Mouse (Mus musculus): ENCODE measurements around the gene Gm20388. TPM values are rescaled to one million over a fixed set of nuclear protein-coding genes. Genes with fewer than 3 reads are reported as not detected.

Gm20388 gene
- polyA plus RNA-seq, 1 experiment from 2014 or later: 5.5 TPM

GRCm38 (mm10) chr8:120550430-120550829, 639.8 kb downstream of the Gm20388 start:
- whole genome bisulfite sequencing: 36% methylated on average over 12 of the region's 12 CpGs
- ATAC-seq (ENCODE audit: borderline replicate concordance, extremely low read depth, low FRiP score, low TSS enrichment): no peak
- H3K9ac ChIP-seq: no peak overlapping the region

GRCm38 (mm10) chr8:120550937-120551676, 640.5 kb downstream of the Gm20388 start:
- WGBS: 74% methylated on average over 11 of the region's 11 CpGs
- Histone ChIP-seq H3K4me3 (no peak overlapping the region), H3K36me3 (peaks cover 10% of the 10 kb centered on the region; the same call in 1 of the 2 replicates), H3K9me3 (no peaks in the 10 kb centered on the region), H3K9ac (no peak overlapping the region), H3K27me3 (no peaks in the 10 kb centered on the region), H3K4me1 (peaks cover 56% of the 10 kb centered on the region), H3K27ac (no peak overlapping the region), H3K4me2 (no peak overlapping the region)
- no peak for ATAC-seq (ENCODE audit: borderline replicate concordance, extremely low read depth, low FRiP score, low TSS enrichment)

More at GRCm38 (mm10) chr8:120550430-120550829, 639.8 kb downstream of the Gm20388 start:
- peaks cover 10% of the 10 kb centered on the region; the same call in 1 of the 2 replicates for H3K36me3 ChIP-seq
- H3K27me3 ChIP-seq: no peaks in the 10 kb centered on the region
- no peak overlapping the region for H3K4me3 ChIP-seq
- H3K4me2 ChIP-seq: no peak overlapping the region
- no peaks in the 10 kb centered on the region for H3K9me3 ChIP-seq
- H3K27ac ChIP-seq: no peak overlapping the region
- peaks cover 54% of the 10 kb centered on the region for H3K4me1 ChIP-seq

- Histone ChIP-seq H3K4me1 (peaks cover 57% of the 10 kb centered on the region), H3K36me3 (peaks cover 10% of the 10 kb centered on the region; the same call in 1 of the 2 replicates), H3K4me3 (no peak overlapping the region), H3K9me3 (no peaks in the 10 kb centered on the region), H3K9ac (no peak overlapping the region), H3K27ac (no peak overlapping the region), H3K27me3 (no peaks in the 10 kb centered on the region), H3K4me2 (no peak overlapping the region)
- 86% methylated on average over 3 of the region's 3 CpGs for WGBS
- ATAC-seq (ENCODE audit: borderline replicate concordance, extremely low read depth, low FRiP score, low TSS enrichment): no peak
Observed at GRCm38 (mm10) chr8:120551677-120551980, 641.0 kb downstream of the Gm20388 start.

- H3K4me3 ChIP-seq: no peak overlapping the region
- H3K4me1 ChIP-seq: peaks cover 57% of the 10 kb centered on the region
- no peak overlapping the region for H3K9ac ChIP-seq
- H3K9me3 ChIP-seq: no peaks in the 10 kb centered on the region
- H3K36me3 ChIP-seq: peaks cover 10% of the 10 kb centered on the region; the same call in 1 of the 2 replicates
- H3K27me3 ChIP-seq: no peaks in the 10 kb centered on the region
- H3K4me2 ChIP-seq: no peak overlapping the region
- WGBS: 83% methylated on average over 11 of the region's 11 CpGs
- ATAC-seq (ENCODE audit: borderline replicate concordance, extremely low read depth, low FRiP score, low TSS enrichment): no peak
- no peak overlapping the region for H3K27ac ChIP-seq
Observed at GRCm38 (mm10) chr8:120552509-120552908, 641.9 kb downstream of the Gm20388 start.

GRCm38 (mm10) chr8:120553441-120554123, 642.9 kb downstream of the Gm20388 start:
- no peak overlapping the region for H3K9ac ChIP-seq
- no peak for ATAC-seq (ENCODE audit: borderline replicate concordance, extremely low read depth, low FRiP score, low TSS enrichment)

GRCm38 (mm10) chr8:120554466-120555039, 643.9 kb downstream of the Gm20388 start:
- no peak overlapping the region for H3K27ac ChIP-seq

More at GRCm38 (mm10) chr8:120553441-120554123, 642.9 kb downstream of the Gm20388 start:
- 86% methylated on average over 24 of the region's 24 CpGs for WGBS
- Histone ChIP-seq H3K27ac (no peak overlapping the region), H3K4me2 (no peak overlapping the region), H3K4me3 (no peak overlapping the region), H3K36me3 (peaks cover 10% of the 10 kb centered on the region; the same call in 1 of the 2 replicates), H3K9me3 (no peaks in the 10 kb centered on the region), H3K27me3 (no peaks in the 10 kb centered on the region), H3K4me1 (peaks cover 50% of the 10 kb centered on the region)

GRCm38 (mm10) chr8:120556198-120556892, 645.7 kb downstream of the Gm20388 start:
- peaks cover 31% of the 10 kb centered on the region for H3K4me1 ChIP-seq
- no peak overlapping the region for H3K9ac ChIP-seq
- H3K4me2 ChIP-seq: no peak overlapping the region
- H3K36me3 ChIP-seq: peaks cover 10% of the 10 kb centered on the region; the same call in 1 of the 2 replicates
- H3K27me3 ChIP-seq: no peaks in the 10 kb centered on the region
- H3K9me3 ChIP-seq: no peaks in the 10 kb centered on the region
- no peak for ATAC-seq (ENCODE audit: borderline replicate concordance, extremely low read depth, low FRiP score, low TSS enrichment)
- peak overlapping the region; percentile 12; the same call in 1 of the 2 replicates for H3K27ac ChIP-seq
- no peak overlapping the region for H3K4me3 ChIP-seq
- 63% methylated on average over 20 of the region's 20 CpGs for WGBS

More at GRCm38 (mm10) chr8:120554466-120555039, 643.9 kb downstream of the Gm20388 start:
- 90% methylated on average over 18 of the region's 18 CpGs for whole genome bisulfite sequencing
- no peak overlapping the region for H3K4me2 ChIP-seq
- no peaks in the 10 kb centered on the region for H3K27me3 ChIP-seq
- ATAC-seq (ENCODE audit: borderline replicate concordance, extremely low read depth, low FRiP score, low TSS enrichment): no peak
- H3K36me3 ChIP-seq: peaks cover 10% of the 10 kb centered on the region; the same call in 1 of the 2 replicates
- no peaks in the 10 kb centered on the region for H3K9me3 ChIP-seq
- H3K9ac ChIP-seq: no peak overlapping the region
- no peak overlapping the region for H3K4me3 ChIP-seq
- peaks cover 46% of the 10 kb centered on the region for H3K4me1 ChIP-seq

GRCm38 (mm10) chr8:120557170-120557965, 646.7 kb downstream of the Gm20388 start:
- Histone ChIP-seq H3K27ac (no peak overlapping the region), H3K4me2 (no peak overlapping the region), H3K36me3 (peaks cover 10% of the 10 kb centered on the region; the same call in 1 of the 2 replicates), H3K9ac (0 out of 2 replicates have a peak overlapping the region, but pooled peaks have one; percentile 10), H3K4me1 (peaks cover 41% of the 10 kb centered on the region), H3K9me3 (no peaks in the 10 kb centered on the region), H3K27me3 (no peaks in the 10 kb centered on the region), H3K4me3 (no peak overlapping the region)
- ATAC-seq (ENCODE audit: borderline replicate concordance, extremely low read depth, low FRiP score, low TSS enrichment): no peak
- WGBS: 59% methylated on average over 15 of the region's 15 CpGs

- no peaks in the 10 kb centered on the region for H3K27me3 ChIP-seq
- no peak overlapping the region for H3K9ac ChIP-seq
- no peak overlapping the region for H3K4me3 ChIP-seq
- ATAC-seq (ENCODE audit: borderline replicate concordance, extremely low read depth, low FRiP score, low TSS enrichment): no peak
- WGBS: 79% methylated on average over 4 of the region's 4 CpGs
- H3K4me2 ChIP-seq: no peak overlapping the region
- no peaks in the 10 kb centered on the region for H3K9me3 ChIP-seq
- H3K4me1 ChIP-seq: peaks cover 49% of the 10 kb centered on the region
- H3K36me3 ChIP-seq: peaks cover 12% of the 10 kb centered on the region; the same call in 1 of the 2 replicates
- no peak overlapping the region for H3K27ac ChIP-seq
Observed at GRCm38 (mm10) chr8:120558162-120558561, 647.5 kb downstream of the Gm20388 start.

- H3K4me2 ChIP-seq: no peak overlapping the region
- no peak overlapping the region for H3K27ac ChIP-seq
- peaks cover 64% of the 10 kb centered on the region for H3K4me1 ChIP-seq
- ATAC-seq (ENCODE audit: borderline replicate concordance, extremely low read depth, low FRiP score, low TSS enrichment): no peak
- WGBS: 73% methylated on average over 11 of the region's 11 CpGs
- no peaks in the 10 kb centered on the region for H3K27me3 ChIP-seq
- H3K4me3 ChIP-seq: no peak overlapping the region
- H3K9ac ChIP-seq: no peak overlapping the region
- H3K36me3 ChIP-seq: peaks cover 8% of the 10 kb centered on the region; the same call in 1 of the 2 replicates
- H3K9me3 ChIP-seq: no peaks in the 10 kb centered on the region
Observed at GRCm38 (mm10) chr8:120559654-120560053, 649.0 kb downstream of the Gm20388 start.

- Histone ChIP-seq H3K27me3 (no peaks in the 10 kb centered on the region), H3K36me3 (peaks cover 7% of the 10 kb centered on the region; the same call in 1 of the 2 replicates), H3K4me2 (no peak overlapping the region), H3K9me3 (no peaks in the 10 kb centered on the region), H3K4me3 (no peak overlapping the region), H3K9ac (no peak overlapping the region), H3K4me1 (peaks cover 71% of the 10 kb centered on the region), H3K27ac (no peak overlapping the region)
- WGBS: 91% methylated on average over 5 of the region's 5 CpGs
- no peak for ATAC-seq (ENCODE audit: borderline replicate concordance, extremely low read depth, low FRiP score, low TSS enrichment)
Observed at GRCm38 (mm10) chr8:120560535-120560934, 649.9 kb downstream of the Gm20388 start.

Measured in lung, embryonic 15.5 days (tissue).